Mouse (Mus musculus) lung, postnatal 0 days (tissue): Measurements from ENCODE around the gene Treml1.

ENCODE experiments used
- CTCF ChIP-seq: IDR thresholded peaks from 2 replicates; pipeline ENCODE4 v1.5.1; 2016; ENCODE audit warnings: antibody characterized with exemption, mild to moderate bottlenecking
- EP300 ChIP-seq: IDR thresholded peaks from 2 replicates; pipeline ENCODE4 v1.6.1; 2016; ENCODE audit warnings: antibody characterized with exemption, mild to moderate bottlenecking, control low read depth

GRCm38 (mm10) chr17:48403848-48404247, 44.1 kb downstream of the Treml1 start:
- no peak for TF ChIP-seq EP300
- no peak for TF ChIP-seq CTCF
